Mouse (Mus musculus) megakaryocyte, embryonic 14.5 days (primary cell): ENCODE measurements at regions not wholly inside any gene's neighbourhood (a gene's known extent, or its start where the extent isn't known, plus 50 kb on each side); places are given as distances from the start of the nearest gene placed in this dataset.

ENCODE experiments used
- FLI1 ChIP-seq: IDR thresholded peaks from 2 replicates; pipeline ENCODE4 v1.6.1; 2012; ENCODE audit warnings: low read length, inconsistent platforms, mixed read lengths
- GATA1 ChIP-seq: IDR thresholded peaks from 3 replicates; pipeline ENCODE4 v1.6.1; 2012; ENCODE audit warnings: mixed read lengths, low read length, inconsistent platforms, borderline replicate concordance

GRCm38 (mm10) chr9:61851331-61851730 is 63.0 kb downstream of the Rplp1 start:
- TF ChIP-seq GATA1 (no peak), FLI1 (no peak)
